Mouse (Mus musculus) effector memory CD4-positive, alpha-beta T cell, adult 7 months (primary cell): ENCODE results near the gene Zmpste24. TPM values are rescaled to one million over a fixed set of nuclear protein-coding genes. Genes with fewer than 3 reads are reported as not detected.

Experiments used
- polyA plus RNA-seq: library from polyadenylated mRNA; unstranded; fragments of 100-300 nt; shearing (Covaris generic); gene quantifications from one replicate; pipeline ENCODE4 v1.2.1, GENCODE M21; 2017

Gene Zmpste24
- 41.5 TPM for polyA plus RNA-seq

DNA sequence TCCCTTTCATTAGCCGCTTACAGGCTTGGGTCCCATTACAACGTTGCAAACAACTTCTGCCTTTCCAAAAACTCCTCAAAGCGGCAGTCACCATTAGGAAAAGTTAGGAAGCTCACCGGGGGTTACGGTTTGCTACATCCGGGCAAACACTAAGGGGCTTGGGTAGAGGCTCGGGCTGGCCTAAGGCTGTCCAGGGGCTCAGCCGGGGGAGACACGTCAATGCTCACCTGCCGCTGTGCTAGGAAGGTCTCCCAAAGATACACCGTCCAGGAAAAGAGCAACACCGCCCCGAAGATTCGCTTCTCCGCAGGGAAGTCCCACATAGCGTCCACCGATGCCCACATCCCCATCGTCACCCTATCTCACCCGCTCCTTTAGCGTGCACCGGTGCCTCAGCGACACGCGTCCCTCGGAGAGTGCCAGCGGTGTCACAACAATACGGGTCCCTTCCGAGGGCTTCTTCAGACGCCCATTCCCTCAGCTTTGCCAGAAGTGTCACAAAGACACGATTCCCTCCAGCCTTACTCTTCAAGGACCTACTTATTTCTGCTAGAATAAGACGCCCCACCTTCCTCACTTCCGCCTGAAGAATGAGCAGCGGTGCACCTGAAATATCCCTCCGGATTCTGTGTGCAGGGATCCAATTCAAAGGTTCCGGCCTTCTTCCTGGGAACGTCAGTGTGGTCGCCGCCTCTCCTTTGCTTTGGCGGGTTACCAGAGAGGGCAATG lies at the start of gene Zmpste24:
Zmpste24 (minus strand) TSS at position 592 of the 729 bp plus-strand sequence.

GRCm38 (mm10) chr4:121109126-121109525 lies 11.1 kb upstream of the Zmpste24 start, which contains the start of gene Tmco2:
TSS of gene Tmco2 (minus strand) at chr4:121109226.

DNA sequence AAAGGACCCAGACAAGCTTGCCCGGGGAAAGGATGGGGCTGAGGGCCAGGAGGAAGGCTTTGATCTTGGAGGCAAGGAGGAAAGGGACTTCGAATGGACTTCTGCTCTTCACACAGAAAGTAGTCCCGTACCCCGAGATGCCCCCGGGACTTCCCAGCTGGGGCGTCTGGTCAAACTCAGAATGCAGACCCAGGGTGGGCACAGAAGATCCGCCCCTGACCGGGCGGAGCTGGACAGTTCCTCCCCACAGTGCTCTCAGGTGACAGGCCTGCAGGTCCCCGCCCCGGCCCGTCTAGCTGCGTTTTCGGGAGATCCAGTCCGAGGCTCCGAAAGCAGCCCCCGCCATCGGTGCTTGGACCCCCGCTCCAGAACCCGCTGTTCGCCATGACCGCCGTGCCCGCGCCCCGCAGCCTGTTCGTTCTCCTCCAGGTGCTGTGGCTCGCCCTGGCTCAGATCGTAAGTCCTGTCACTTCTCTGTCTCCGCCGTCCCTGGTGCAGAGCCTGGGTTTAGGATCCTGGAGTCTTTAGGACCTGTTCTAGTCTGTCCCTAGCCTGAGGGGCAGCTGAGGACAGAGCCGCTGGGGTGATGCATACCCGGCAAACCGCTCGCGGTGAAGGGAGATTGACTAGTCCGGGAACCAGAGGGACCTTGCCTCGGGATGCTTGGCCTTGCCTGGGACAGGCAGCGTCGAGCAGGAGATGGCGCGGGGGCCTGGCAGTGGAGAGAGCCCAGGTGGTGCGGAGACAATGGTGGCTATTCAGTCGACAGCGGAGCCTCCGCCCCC lies 58.5 kb downstream of the Zmpste24 start, which contains the start of gene Col9a2:
Col9a2 (plus strand) TSS at position 55 of the 785 bp plus-strand sequence.

DNA sequence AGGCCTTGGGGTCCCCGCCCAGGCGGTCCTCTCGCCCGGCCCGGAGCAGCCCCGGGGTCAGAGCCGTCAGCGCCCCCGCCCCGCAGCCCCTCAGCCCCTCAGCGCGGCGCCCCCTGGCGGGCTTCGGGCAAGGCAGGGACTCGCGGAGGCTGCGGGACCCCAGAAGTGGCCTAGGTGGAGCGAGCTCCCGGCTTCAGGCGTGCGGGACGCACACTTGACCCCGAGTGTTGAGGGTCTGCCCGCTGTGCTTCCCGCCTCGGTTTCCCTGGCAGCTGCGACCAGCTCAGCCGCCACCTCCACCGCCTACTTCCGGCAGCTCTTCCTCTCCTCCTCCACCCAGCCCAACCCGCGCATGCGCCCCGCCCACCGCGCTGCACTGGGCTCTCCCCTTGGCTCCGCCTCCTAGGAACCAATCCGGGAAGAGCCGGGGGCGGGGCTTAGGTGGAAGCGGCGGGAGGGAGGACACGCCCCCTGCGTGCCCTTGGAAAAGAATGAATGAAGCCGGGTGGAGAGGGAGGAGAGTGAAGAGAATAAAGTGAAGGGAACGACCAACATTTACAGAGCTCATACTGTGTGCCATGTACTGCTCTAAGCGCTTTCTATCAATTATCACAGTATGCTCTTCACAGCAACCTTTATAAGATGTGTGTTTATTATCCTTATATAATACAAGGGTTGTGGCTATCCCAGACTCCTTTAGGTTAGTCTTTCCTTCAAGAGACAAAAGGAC lies 80.9 kb downstream of the Zmpste24 start, which contains the start of gene Smap2:
Smap2 (minus strand) TSS at position 320 of the 730 bp plus-strand sequence.

Other genes with a start within 250 kb of the Zmpste24 start
- gene Rims3, start 243.4 kb downstream of the Zmpste24 start, polyA plus RNA-seq = 1.3 TPM
- 9.6 TPM for gene Exo5, start 173.2 kb downstream of the Zmpste24 start, polyA plus RNA-seq
- gene Zfp69, start 146.5 kb downstream of the Zmpste24 start, polyA plus RNA-seq = 5.6 TPM
- 80.3 TPM for gene Smap2, start 81.0 kb downstream of the Zmpste24 start, polyA plus RNA-seq
- 0.34 TPM for gene Col9a2, start 58.9 kb downstream of the Zmpste24 start, polyA plus RNA-seq
- not detected for gene Tmco2, start 11.0 kb upstream of the Zmpste24 start, polyA plus RNA-seq
- gene Rlf, start 116.8 kb upstream of the Zmpste24 start, polyA plus RNA-seq = 80.9 TPM
- not detected for gene Gm12888, start 226.7 kb upstream of the Zmpste24 start, polyA plus RNA-seq